Mouse (Mus musculus) heart, embryonic 12.5 days (tissue): Measurements from ENCODE around the gene Ccdc62. TPM values are rescaled to one million over a fixed set of nuclear protein-coding genes. Genes with fewer than 3 reads are reported as not detected.

Source experiments
- ATAC-seq: fragments of 200-750 bp; cut with Nextera tagmentation; 2 replicates; pipeline ENCODE4 v1.8.0; 2017; ENCODE audit warnings: moderate TSS enrichment, moderate library complexity; ENCODE audit not compliant: insufficient number of reproducible peaks, low FRiP score
- H3K27ac ChIP-seq: fragments of 300-500 bp; sonication (generic); 2 replicates; pipeline ENCODE4 v1.5.1; 2016; ENCODE audit warnings: mild to moderate bottlenecking, moderate library complexity; ENCODE audit not compliant: poor library complexity, severe bottlenecking
- H3K27me3 ChIP-seq: fragments of 300-500 bp; sonication (generic); replicated peaks from 2 replicates; pipeline ENCODE4 v1.6.1; 2016; ENCODE audit warnings: mild to moderate bottlenecking, moderate library complexity
- H3K36me3 ChIP-seq: fragments of 300-500 bp; sonication (generic); 2 replicates; pipeline ENCODE4 v1.6.1; 2016; ENCODE audit warnings: mild to moderate bottlenecking, moderate library complexity
- H3K4me1 ChIP-seq: fragments of 300-500 bp; sonication (generic); replicated peaks from 2 replicates; pipeline ENCODE4 v1.6.1; 2016; ENCODE audit warnings: mild to moderate bottlenecking
- H3K4me2 ChIP-seq: fragments of 300-500 bp; sonication (generic); 2 replicates; pipeline ENCODE4 v1.6.1; 2016; ENCODE audit warnings: mild to moderate bottlenecking, moderate library complexity
- H3K4me3 ChIP-seq: fragments of 300-500 bp; sonication (generic); 2 replicates; pipeline ENCODE4 v1.5.1; 2016; ENCODE audit warnings: mild to moderate bottlenecking
- H3K9ac ChIP-seq: fragments of 300-500 bp; sonication (generic); 2 replicates; pipeline ENCODE4 v1.6.1; 2016; ENCODE audit warnings: mild to moderate bottlenecking, moderate library complexity
- H3K9me3 ChIP-seq: fragments of 300-500 bp; sonication (generic); replicated peaks from 2 replicates; pipeline ENCODE4 v1.6.1; 2016; ENCODE audit warnings: mild to moderate bottlenecking, moderate library complexity
- WGBS: fragments of 180-500 bp; shearing (Covaris S2); methylation state at CpG from one replicate; pipeline ENCODE4 v1.1.7; 2016; 5-methylcytosine and 5-hydroxymethylcytosine counted together
- polyA plus RNA-seq: library from polyadenylated mRNA; unstranded; fragments of >200 nt; fragmentation: Nextera tagmentation; extraction: Ambion mirVana; gene quantifications from 2 replicates; pipeline ENCODE4 v1.2.1, GENCODE M21; 2016

The Ccdc62 gene
- polyA plus RNA-seq, 1 experiment from 2014 or later: 7.1 TPM

- H3K27ac ChIP-seq: peak overlapping the region; percentile 19; the same call in 1 of the 2 replicates
- ATAC-seq: no peak
- WGBS: 62% methylated on average over 2 of the region's 2 CpGs
- no peak overlapping the region for H3K9ac ChIP-seq
- H3K4me3 ChIP-seq: no peak overlapping the region
- peaks cover 11% of the 10 kb centered on the region for H3K4me1 ChIP-seq
- H3K36me3 ChIP-seq: peaks cover 41% of the 10 kb centered on the region
- no peaks in the 10 kb centered on the region for H3K27me3 ChIP-seq
- H3K4me2 ChIP-seq: no peak overlapping the region
- no peaks in the 10 kb centered on the region for H3K9me3 ChIP-seq
Observed at GRCm38 (mm10) chr5:124002876-124003275, 72.4 kb downstream of the Ccdc62 start.

DNA sequence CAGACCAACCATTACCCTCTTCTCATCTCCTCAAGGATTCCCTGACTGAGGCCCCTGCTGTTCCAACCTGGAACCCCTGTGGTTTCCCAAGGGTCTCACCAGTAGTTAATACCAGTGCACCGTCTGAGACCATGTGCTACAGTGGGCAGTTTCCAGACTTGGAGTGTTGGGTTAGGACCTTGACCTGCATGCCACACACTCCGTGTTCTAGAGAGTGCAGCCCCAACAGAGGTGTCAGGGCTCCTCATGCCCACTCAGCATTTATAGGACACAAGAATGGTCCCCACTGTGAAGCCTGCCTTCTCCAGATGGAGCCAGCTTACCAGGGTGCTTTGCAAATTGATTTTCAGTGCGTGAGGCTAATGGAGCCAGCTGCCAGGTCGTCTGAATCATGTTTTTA is 72.9 kb downstream of the Ccdc62 start:
- Histone ChIP-seq H3K9ac (no peak overlapping the region), H3K9me3 (no peaks in the 10 kb centered on the region), H3K36me3 (peaks cover 46% of the 10 kb centered on the region), H3K4me1 (peaks cover 11% of the 10 kb centered on the region), H3K27ac (no peak overlapping the region), H3K4me2 (no peak overlapping the region), H3K27me3 (no peaks in the 10 kb centered on the region), H3K4me3 (no peak overlapping the region)
- WGBS: 69% methylated on average over 4 of the region's 4 CpGs
- ATAC-seq: no peak

- no peak for ATAC-seq
- no peak overlapping the region for H3K4me3 ChIP-seq
- H3K9ac ChIP-seq: no peak overlapping the region
- peaks cover 57% of the 10 kb centered on the region for H3K36me3 ChIP-seq
- WGBS: 88% methylated on average over 17 of the region's 17 CpGs
- no peak overlapping the region for H3K27ac ChIP-seq
- no peaks in the 10 kb centered on the region for H3K27me3 ChIP-seq
- H3K9me3 ChIP-seq: no peaks in the 10 kb centered on the region
- peaks cover 13% of the 10 kb centered on the region for H3K4me1 ChIP-seq
- H3K4me2 ChIP-seq: no peak overlapping the region
Observed at GRCm38 (mm10) chr5:124004356-124005150, 74.1 kb downstream of the Ccdc62 start.

- Histone ChIP-seq H3K4me2 (no peak overlapping the region), H3K4me1 (peaks cover 19% of the 10 kb centered on the region), H3K36me3 (peaks cover 63% of the 10 kb centered on the region), H3K9me3 (no peaks in the 10 kb centered on the region), H3K27me3 (no peaks in the 10 kb centered on the region), H3K27ac (no peak overlapping the region), H3K4me3 (no peak overlapping the region), H3K9ac (no peak overlapping the region)
- 94% methylated on average over 15 of the region's 15 CpGs for WGBS
- no peak for ATAC-seq
Observed at GRCm38 (mm10) chr5:124005151-124005500, 74.6 kb downstream of the Ccdc62 start.

DNA sequence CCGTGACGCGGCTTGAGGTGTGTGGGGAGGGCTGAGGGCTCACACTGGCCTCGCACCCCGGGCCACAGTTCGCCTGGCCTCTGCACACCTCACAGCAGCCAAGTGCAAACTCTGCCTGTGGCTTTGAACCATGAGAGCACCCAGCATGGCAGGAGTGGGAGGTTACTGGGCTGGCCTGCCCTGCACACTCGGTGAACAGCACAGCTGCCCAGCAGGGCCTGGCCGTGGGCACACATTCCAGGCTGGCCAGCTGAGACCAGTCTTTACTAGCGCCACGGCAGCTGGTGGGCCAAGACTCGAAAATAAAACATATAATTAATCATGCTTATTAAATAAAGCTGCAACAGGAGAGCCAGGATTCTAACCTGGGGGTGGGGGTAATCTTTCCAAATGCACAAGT is 75.1 kb downstream of the Ccdc62 start:
- Histone ChIP-seq H3K27me3 (no peaks in the 10 kb centered on the region), H3K9me3 (no peaks in the 10 kb centered on the region), H3K4me1 (peaks cover 23% of the 10 kb centered on the region), H3K4me3 (no peak overlapping the region), H3K9ac (no peak overlapping the region), H3K36me3 (peaks cover 67% of the 10 kb centered on the region), H3K4me2 (no peak overlapping the region), H3K27ac (no peak overlapping the region)
- WGBS: 93% methylated on average over 11 of the region's 11 CpGs
- ATAC-seq: no peak

GRCm38 (mm10) chr5:124006082-124006873 is 75.8 kb downstream of the Ccdc62 start:
- Histone ChIP-seq H3K27me3 (no peaks in the 10 kb centered on the region), H3K4me1 (peaks cover 30% of the 10 kb centered on the region), H3K9ac (no peak overlapping the region), H3K9me3 (no peaks in the 10 kb centered on the region), H3K4me2 (no peak overlapping the region), H3K27ac (no peak overlapping the region), H3K36me3 (peaks cover 67% of the 10 kb centered on the region), H3K4me3 (no peak overlapping the region)
- WGBS: 87% methylated on average over 26 of the region's 26 CpGs
- ATAC-seq: no peak

DNA sequence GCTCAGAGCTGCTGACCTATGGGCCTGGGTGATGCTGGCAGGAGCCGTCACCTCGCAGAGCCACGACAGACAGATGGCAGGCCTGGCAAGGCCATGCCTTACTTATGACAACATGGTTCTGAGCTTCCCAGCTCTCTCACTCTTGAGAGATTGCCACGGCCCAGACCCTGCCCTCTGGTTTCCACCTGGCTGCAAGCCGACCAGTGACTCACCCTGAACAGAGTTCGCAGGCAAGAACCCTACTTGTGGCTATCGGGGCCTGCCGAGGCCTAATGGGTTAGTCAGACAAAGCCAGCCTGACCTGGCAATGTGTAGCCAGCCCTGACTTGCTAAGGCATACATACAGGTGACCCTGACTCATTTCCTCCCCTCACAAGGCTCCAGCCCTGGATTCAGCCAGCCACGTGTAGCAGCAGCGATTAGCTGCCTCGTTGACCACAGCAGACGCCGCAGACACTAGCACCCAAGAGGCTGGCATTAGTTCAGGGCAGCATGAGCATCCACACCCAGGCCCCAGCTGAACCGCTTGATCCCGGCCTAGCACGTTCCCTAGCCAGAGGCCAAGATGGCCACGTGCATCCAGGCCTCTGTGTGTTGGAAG is 76.5 kb downstream of the Ccdc62 start:
- WGBS: 85% methylated on average over 17 of the region's 17 CpGs

DNA sequence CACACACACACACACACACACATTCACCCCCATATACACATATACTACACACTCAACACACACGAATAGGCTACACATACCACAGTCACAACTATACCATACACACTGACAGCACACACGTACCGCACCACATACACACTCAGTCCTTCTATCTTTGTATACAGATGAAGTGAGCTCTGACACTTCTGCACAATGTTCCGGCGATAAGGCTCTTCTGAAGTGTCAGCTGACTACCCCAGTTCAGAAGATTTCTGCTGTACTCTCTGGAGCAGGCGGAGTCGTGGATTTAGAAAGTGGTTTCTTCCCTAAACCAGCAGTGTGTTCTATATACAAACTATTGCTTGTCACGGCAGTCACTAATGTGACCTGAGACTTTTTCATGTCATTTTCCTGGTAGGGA is 79.6 kb downstream of the Ccdc62 start:
- Histone ChIP-seq H3K9me3 (no peaks in the 10 kb centered on the region), H3K36me3 (peaks cover 55% of the 10 kb centered on the region), H3K4me2 (peak overlapping the region; percentile 55), H3K9ac (no peak overlapping the region), H3K27ac (peak overlapping the region; percentile 94), H3K4me1 (peaks cover 56% of the 10 kb centered on the region), H3K4me3 (no peak overlapping the region), H3K27me3 (no peaks in the 10 kb centered on the region)
- WGBS: 47% methylated on average over 8 of the region's 8 CpGs
- peak; percentile 58 for ATAC-seq

More for the DNA sequence above, 76.5 kb downstream of the Ccdc62 start:
- no peak overlapping the region for H3K4me3 ChIP-seq
- H3K9ac ChIP-seq: no peak overlapping the region
- no peaks in the 10 kb centered on the region for H3K9me3 ChIP-seq
- no peak for ATAC-seq
- H3K27ac ChIP-seq: 0 out of 2 replicates have a peak overlapping the region, but pooled peaks have one; percentile 6
- H3K4me1 ChIP-seq: peaks cover 37% of the 10 kb centered on the region
- H3K4me2 ChIP-seq: no peak overlapping the region
- peaks cover 67% of the 10 kb centered on the region for H3K36me3 ChIP-seq
- no peaks in the 10 kb centered on the region for H3K27me3 ChIP-seq

DNA sequence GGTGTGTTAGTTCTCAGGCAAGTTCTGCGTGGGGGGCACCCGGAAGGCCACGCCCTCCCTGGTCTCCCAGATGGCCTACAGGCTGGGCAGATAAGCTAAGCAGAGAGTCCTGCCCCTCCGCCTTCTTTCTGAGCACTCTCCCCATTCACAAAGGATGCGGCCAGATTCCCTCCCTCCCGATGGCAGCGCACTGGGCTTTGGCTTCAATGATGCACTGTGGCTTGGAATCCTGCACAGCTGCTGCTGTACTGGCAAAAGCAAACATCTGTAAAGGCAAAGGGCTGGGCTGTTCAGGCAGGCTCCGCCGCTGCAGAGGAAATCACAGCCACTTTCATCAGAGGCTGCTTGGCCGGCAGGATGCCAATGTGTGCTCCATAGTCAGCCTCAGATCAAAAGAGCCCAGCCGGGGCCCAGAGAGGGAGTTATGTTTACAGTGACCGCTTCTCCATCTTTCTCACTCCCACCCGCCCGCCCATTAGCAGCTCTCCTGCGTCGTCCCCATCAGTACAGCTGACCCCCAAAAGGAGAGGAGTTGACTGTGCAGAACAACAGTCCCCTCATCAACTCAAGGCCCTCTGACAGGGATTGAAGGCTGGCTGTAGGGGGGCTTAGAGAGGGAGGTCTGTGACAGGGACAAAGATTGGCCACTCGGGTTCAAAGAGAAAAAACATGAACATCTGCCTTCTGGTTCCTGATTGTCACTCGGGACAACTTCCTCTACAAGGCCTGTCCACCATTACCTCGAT is 80.6 kb downstream of the Ccdc62 start:
- Histone ChIP-seq H3K36me3 (peaks cover 44% of the 10 kb centered on the region), H3K4me1 (peaks cover 65% of the 10 kb centered on the region), H3K27ac (peak overlapping the region; percentile 94), H3K9me3 (no peaks in the 10 kb centered on the region), H3K4me3 (0 out of 2 replicates have a peak overlapping the region, but pooled peaks have one; percentile 2), H3K4me2 (peak overlapping the region; percentile 55), H3K9ac (peak overlapping the region; percentile 60), H3K27me3 (no peaks in the 10 kb centered on the region)
- peak; percentile 79 for ATAC-seq
- 5% methylated on average over 19 of the region's 19 CpGs for WGBS

DNA sequence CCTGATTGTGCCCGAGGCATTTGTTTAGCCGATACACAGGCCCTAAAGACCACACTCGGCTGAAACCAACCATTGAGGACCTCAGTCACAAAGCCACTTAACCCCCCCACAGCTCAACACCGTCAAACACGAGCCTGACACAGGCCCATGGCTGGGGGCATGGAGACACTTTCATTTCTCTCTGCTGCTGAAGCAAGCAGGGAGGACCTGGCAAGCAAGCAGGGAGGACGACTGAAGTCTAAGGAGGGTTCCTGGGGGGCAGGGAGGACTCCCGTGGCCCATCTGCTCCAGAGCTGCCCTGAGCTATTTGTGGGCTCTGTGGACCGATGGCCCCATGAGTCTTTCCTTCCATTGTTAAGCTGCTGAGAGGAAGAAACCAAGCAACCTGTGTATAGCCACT is 81.4 kb downstream of the Ccdc62 start:
- Histone ChIP-seq H3K36me3 (peaks cover 36% of the 10 kb centered on the region), H3K27me3 (no peaks in the 10 kb centered on the region), H3K9me3 (no peaks in the 10 kb centered on the region), H3K27ac (peak overlapping the region; percentile 94), H3K4me3 (no peak overlapping the region), H3K9ac (peak overlapping the region; percentile 60), H3K4me1 (peaks cover 73% of the 10 kb centered on the region), H3K4me2 (peak overlapping the region; percentile 55)
- 14% methylated on average over 8 of the region's 8 CpGs for WGBS
- no peak for ATAC-seq
